Mouse (Mus musculus): Measurements from ENCODE around the gene Fblim1. TPM values are rescaled to one million over a fixed set of nuclear protein-coding genes. Genes with fewer than 3 reads are reported as not detected.
A peak's percentile ranks its signal among the peaks of the same experiment; 100 is the strongest.

Gene Fblim1
- total RNA-seq, 4 experiments from 2014 or later, result 1.3 to 3.0 (median 2.1) TPM

- no peak for DNase-seq (ENCODE audit: low spot score in 2 of 2)
These were observed 20.1 kb upstream of the Fblim1 start for GRCm38 (mm10) chr4:141625774-141626550.

DNA sequence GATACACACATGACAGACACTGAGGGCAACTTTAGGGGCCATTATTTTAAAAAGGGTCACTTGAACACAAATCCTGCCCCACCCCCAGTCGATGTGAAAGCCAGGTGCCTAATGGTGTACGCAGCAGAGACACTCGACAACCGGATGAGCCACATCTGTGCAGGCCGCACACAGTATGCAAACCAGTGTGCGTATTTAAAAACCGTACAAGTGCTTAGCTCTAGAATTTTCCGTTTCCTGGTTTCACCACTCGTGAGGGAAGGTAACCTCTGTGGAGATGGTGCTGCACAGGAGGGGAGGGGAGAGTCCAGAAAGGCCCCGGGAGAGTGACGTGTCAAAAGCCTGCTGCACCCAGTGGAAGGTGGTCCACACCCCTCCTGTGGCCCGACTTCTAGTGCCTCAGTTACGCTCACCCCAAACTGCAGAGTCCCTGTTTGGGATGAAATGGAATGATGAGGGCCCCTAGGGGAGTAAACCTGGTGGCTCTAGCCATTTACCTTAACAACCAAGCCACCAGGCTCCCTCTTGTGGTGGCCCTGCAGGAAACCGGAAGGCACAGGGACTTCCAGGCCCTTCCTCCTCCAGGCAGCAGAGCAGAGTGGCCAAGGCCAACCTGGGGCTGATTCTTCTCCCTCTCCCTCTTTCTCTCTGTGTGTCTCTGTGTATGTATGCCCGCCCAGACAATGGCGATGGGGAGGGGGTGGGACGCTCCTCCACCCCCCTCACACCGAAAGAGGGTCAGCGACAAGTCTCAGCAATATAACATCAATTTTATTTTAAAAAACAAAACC lies 19.3 kb upstream of the Fblim1 start:
- DNase-seq (ENCODE audit: low spot score in 2 of 2), result no peak

- no peak for DNase-seq (ENCODE audit: low spot score in 2 of 2)
These were observed 18.2 kb upstream of the Fblim1 start for GRCm38 (mm10) chr4:141624134-141624533.

DNA sequence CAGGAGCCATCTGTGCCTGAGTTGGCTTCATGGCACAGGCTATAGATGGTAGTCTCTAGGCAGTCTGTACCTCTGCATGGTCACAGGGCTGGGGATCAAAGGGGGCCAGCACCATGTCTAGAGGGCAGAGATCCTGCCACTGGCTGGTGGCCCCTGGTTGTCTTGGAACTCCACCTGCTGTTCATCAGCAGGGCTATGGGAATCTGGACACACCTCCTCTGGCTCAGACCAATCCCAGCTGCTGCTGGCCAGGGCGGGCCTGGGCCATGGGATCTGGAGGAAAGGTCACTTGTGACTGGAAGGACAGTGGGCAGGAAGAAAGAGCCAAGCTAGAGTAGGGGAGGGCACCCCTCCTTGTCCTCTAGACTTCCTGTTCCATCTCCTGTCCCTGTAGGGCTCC lies 17.8 kb upstream of the Fblim1 start, which contains the start of gene Slc25a34:
Gene Slc25a34 (minus strand): TSS at position 156 of the 400 bp plus-strand sequence.
- no peak for DNase-seq (ENCODE audit: low spot score in 2 of 2)

- no peak for DNase-seq (ENCODE audit: low spot score in 2 of 2)
These were observed 17.1 kb upstream of the Fblim1 start for GRCm38 (mm10) chr4:141623037-141623436.

DNA sequence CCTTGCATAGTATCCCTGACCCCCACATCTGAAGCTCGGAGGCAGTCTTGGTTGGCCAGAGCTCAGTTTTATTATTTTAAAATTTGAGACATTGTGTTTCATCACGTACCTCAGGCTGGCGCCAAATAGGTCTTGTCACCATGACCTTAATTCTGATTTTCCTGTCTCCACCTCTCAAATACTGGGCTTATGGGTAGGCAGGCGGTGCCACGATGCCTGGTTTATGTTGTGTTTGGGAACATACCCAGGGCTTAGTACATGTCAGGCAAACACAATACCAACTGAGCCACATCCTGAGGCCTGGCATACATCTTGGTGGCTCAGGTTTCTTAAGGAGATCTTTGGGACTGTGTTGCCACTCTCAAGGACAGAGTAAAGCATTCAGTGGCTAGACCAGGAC lies 16.7 kb upstream of the Fblim1 start:
- DNase-seq (ENCODE audit: low spot score in 2 of 2), result no peak

- no peak for DNase-seq (ENCODE audit: low spot score in 2 of 2)
These were observed 16.2 kb upstream of the Fblim1 start for GRCm38 (mm10) chr4:141622091-141622490.

DNA sequence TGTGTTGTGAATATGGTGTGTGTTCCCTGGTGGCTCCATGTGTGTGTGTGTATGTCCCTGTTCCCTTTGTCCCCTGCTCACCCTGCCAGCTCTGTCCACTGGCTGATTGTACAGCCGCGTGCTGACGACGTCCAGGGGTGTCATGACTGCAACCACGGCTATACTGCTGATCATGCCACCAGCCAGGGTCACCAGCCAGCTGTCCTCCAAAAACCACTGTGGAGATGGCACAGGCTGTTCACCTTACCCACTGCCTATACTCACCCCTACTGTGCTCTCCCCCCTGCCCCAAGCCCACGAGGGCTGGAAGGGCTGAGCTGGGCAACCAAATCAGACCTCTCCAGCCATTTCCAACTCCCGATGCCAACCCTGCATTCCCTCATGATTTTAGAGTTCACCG lies 15.4 kb upstream of the Fblim1 start:
- no peak for DNase-seq (ENCODE audit: low spot score in 2 of 2)

GRCm38 (mm10) chr4:141619299-141619883 lies 13.5 kb upstream of the Fblim1 start:
- DNase-seq (ENCODE audit: low spot score in 2 of 2), result no peak

GRCm38 (mm10) chr4:141618565-141619243 lies 12.8 kb upstream of the Fblim1 start, which contains the start of gene Tmem82:
Gene Tmem82, minus strand, starts transcription at chr4:141618633.
- no peak for DNase-seq (ENCODE audit: low spot score in 2 of 2)

DNA sequence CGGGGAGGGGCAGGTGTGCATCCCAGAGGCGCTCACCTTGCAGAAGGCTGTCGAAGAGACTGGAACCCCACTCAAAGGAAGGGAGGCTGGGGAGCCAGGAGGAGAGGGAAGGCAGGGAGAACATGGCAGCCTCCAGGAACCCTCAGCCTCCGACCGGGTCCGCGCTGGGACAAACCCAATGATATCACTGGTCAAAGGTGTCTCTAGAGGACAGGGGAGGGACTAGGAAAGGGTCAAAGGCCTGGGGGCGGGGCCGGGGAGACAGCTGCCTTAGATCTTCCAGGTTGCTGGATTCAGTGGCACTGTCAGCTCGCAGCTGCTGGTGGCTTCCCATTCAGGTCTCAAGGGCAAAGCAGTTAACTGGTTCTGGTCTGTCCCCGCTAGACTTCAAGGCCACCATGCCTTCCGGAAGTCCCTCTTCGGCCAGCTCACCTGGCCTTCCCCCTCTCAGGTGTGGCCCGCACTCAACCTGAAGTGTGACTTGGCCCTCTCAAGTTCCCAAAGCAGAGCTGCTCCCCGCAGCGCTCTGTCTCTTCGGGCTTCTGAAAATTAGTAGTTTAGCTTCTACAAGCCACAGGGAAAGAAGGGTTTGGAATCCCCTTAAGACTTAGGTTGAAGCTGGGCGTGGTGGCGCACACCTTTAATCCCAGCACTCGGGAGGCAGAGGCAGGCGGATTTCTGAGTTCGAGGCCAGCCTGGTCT lies 12.1 kb upstream of the Fblim1 start:
- no peak for DNase-seq (ENCODE audit: low spot score in 2 of 2)

- DNase-seq (ENCODE audit: low spot score in 2 of 2), result peak in 1 of 2 experiments; percentile 34
These were observed 11.4 kb upstream of the Fblim1 start for GRCm38 (mm10) chr4:141617299-141617698.

GRCm38 (mm10) chr4:141616811-141617210 lies 10.9 kb upstream of the Fblim1 start:
- no peak for DNase-seq (ENCODE audit: low spot score in 2 of 2)

DNA sequence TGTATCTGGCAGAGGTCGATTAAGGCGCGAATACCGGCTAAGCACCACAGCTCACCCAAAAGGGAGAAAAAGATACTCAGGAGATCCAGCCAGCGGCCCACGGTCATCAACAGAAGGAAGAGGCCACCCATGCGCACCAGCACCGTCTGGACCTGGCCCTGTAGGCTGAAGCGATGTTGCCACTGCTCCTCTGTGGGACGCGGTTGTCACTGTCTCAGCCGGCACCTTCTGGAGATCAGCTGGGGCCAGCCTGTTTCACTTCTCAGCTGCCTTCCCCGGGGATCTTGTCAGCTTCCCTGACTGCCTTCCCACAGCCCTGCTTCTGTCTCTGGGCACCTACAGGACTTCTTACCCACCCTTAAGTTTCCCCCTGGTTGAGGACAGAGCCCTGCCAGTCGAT lies 9.1 kb upstream of the Fblim1 start:
- no peak for DNase-seq (ENCODE audit: low spot score in 2 of 2)

DNA sequence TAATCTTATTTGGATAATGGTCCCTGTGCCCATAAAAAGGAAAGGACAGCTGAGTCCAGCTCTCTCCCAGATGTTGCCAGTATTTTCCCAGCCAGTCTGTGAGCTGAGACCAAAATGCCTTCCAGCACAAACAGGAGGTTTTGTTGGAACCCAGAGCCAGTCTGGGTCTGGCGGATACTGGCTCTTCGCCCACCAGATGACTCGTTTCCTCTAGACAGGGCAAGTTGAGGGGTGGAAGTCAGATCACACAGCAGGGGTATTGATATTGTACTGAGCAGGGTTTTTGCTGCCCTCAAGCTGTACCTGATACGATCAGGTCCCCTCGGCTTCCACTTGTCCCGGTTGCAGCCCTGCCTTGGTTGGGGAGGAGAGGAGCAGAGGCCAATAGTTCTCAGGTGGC lies 3.6 kb upstream of the Fblim1 start:
- no peak for DNase-seq (ENCODE audit: low spot score in 2 of 2)

- no peak for DNase-seq (ENCODE audit: low spot score in 2 of 2)
These were observed 475 bp downstream of the Fblim1 start for GRCm38 (mm10) chr4:141605421-141605820.

GRCm38 (mm10) chr4:141604493-141604892 lies 1.4 kb downstream of the Fblim1 start:
- no peak for DNase-seq (ENCODE audit: low spot score in 2 of 2)

GRCm38 (mm10) chr4:141603921-141604320 lies 2.0 kb downstream of the Fblim1 start:
- no peak for DNase-seq (ENCODE audit: low spot score in 2 of 2)

GRCm38 (mm10) chr4:141602523-141603223 lies 3.2 kb downstream of the Fblim1 start:
- no peak for DNase-seq (ENCODE audit: low spot score in 2 of 2)

DNA sequence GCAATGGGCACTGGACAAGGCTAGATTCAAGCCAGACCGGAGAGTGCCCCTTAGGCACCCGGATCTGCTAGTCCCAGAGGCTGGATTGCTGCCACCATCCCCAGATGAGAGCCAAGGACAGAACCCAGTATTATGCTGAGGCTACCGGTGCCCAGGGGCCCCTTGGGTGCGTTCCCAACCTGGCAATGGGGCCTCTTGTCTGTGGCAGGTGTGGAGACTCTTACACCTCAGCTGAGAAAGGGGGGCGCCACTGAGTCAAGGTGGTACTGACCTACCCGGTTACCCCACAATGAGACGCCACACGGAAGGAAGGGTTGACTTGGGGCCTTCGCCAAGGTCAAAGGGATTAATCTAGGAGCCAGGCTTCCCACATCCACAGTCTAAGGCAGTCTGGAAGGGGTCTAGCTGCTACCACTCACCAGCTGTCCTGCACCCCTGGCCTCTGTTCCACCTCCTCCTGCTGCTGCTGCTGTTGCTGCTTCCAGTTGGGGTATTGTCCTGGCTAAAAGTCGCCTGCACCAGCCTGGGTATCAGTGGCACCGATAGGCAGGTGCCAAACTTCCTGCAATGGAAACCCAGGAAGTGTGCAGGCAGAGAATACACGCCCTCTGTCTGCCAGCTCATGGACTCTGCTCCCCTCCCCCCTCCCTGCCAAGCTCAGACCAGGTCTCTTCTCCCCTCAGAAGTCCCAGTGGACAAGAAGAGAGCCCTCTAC lies 4.6 kb downstream of the Fblim1 start:
- DNase-seq (ENCODE audit: low spot score in 2 of 2), result no peak
